8 mouse cellular contexts compared by ENCODE assay signal in the genomic region with DNA sequence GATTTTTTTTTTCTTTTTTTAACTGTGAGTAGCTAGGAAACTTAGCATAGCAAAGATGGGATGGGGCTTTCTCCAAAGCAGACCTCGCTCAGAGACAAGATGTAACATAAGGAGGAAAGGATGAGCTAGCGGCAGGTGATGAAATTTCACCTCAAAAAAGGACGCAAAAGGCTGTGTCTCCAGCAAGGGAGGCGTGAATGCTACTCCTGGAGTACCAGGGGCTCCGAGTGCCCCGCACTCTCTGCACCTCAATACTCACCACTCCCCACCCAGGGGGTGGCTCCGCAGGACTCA. TPM values are rescaled to one million over a fixed set of nuclear protein-coding genes. Genes with fewer than 3 reads are reported as not detected.
DNase-seq lines count a peak whose midpoint lies in the region; ATAC-seq and TF ChIP-seq lines count a peak whose summit lies in the region.

No protein-coding gene starts in this region.

- 0% methylated on average over 7 of the region's 7 CpGs for WGBS in lung, adult 2 months
- WGBS in embryonic facial prominence, embryonic 10.5 days = under 1% methylated on average over 7 of the region's 7 CpGs
- WGBS in intestine, embryonic 15.5 days = 2% methylated on average over 7 of the region's 7 CpGs
- under 1% methylated on average over 7 of the region's 7 CpGs for WGBS in neural tube, embryonic 12.5 days

- peak overlapping the region; percentile 94 for H3K9ac ChIP-seq in intestine, embryonic 15.5 days
- H3K9ac ChIP-seq in neural tube, embryonic 12.5 days = peak overlapping the region; percentile 98

- no peak for ATAC-seq in intestine, embryonic 15.5 days
- peak; percentile 73; the same call in 1 of the 2 replicates for ATAC-seq in neural tube, embryonic 12.5 days (ENCODE audit: low FRiP score, low read depth)

- no peaks in the 10 kb centered on the region for H3K27me3 ChIP-seq in embryonic facial prominence, embryonic 10.5 days (replicated peaks; ENCODE audit: low read depth, poor library complexity, severe bottlenecking)
- H3K27me3 ChIP-seq in intestine, embryonic 15.5 days (replicated peaks) = no peaks in the 10 kb centered on the region
- no peaks in the 10 kb centered on the region for H3K27me3 ChIP-seq in neural tube, embryonic 12.5 days (replicated peaks)

- DNase-seq in lung, adult 2 months = no peak
- DNase-seq in lung, postnatal 14 days = no peak
- no peak for DNase-seq in embryonic facial prominence, embryonic 10.5 days (ENCODE audit: low spot score)
- no peak for DNase-seq in left cerebral cortex, postnatal 4 days
- DNase-seq in gastrocnemius, postnatal 14 days = no peak
- DNase-seq in lung, adult 18-20 months = no peak

- TF ChIP-seq CTCF in lung, adult 2 months (IDR thresholded peaks at IDR 0.05; ENCODE audit: insufficient read depth, low read length) = no peak

- intact Hi-C loops in left cerebral cortex, postnatal 4 days (cut with DNase I) = no loop called here
- intact Hi-C loops in gastrocnemius, postnatal 14 days (cut with DNase I; ENCODE audit: low total_unique reads) = loop anchor here (10.0 kb wide), 1 partner anchor 65 kb away; the partner anchor contains the start of gene 3110021N24Rik

- H3K9me3 ChIP-seq in embryonic facial prominence, embryonic 10.5 days = no peaks in the 10 kb centered on the region
- no peaks in the 10 kb centered on the region for H3K9me3 ChIP-seq in intestine, embryonic 15.5 days
- H3K9me3 ChIP-seq in neural tube, embryonic 12.5 days = no peaks in the 10 kb centered on the region

- H3K36me3 ChIP-seq in embryonic facial prominence, embryonic 10.5 days (replicated peaks) = no peaks in the 10 kb centered on the region
- no peaks in the 10 kb centered on the region for H3K36me3 ChIP-seq in intestine, embryonic 15.5 days
- no peaks in the 10 kb centered on the region for H3K36me3 ChIP-seq in neural tube, embryonic 12.5 days

- peak overlapping the region; percentile 99 for H3K27ac ChIP-seq in embryonic facial prominence, embryonic 10.5 days (replicated peaks)
- peak overlapping the region; percentile 97 for H3K27ac ChIP-seq in intestine, embryonic 15.5 days
- H3K27ac ChIP-seq in neural tube, embryonic 12.5 days = peak overlapping the region; percentile 83

- H3K4me3 ChIP-seq in lung, adult 2 months (replicated peaks; ENCODE audit: extremely low read depth, low read depth, low read length) = peak overlapping the region; percentile 95
- peak overlapping the region; percentile 83 for H3K4me3 ChIP-seq in embryonic facial prominence, embryonic 10.5 days
- H3K4me3 ChIP-seq in intestine, embryonic 15.5 days (replicated peaks) = peak overlapping the region; percentile 96
- H3K4me3 ChIP-seq in neural tube, embryonic 12.5 days = peak overlapping the region; percentile 89

- no peak for TF ChIP-seq POLR2A in lung, adult 2 months (IDR thresholded peaks at IDR 0.05; ENCODE audit: borderline replicate concordance, extremely low read depth, low read depth, low read length)

- peak overlapping the region; percentile 75 for H3K4me2 ChIP-seq in intestine, embryonic 15.5 days (replicated peaks)
- peak overlapping the region; percentile 70 for H3K4me2 ChIP-seq in neural tube, embryonic 12.5 days (replicated peaks)

- peaks cover 5% of the 10 kb centered on the region for H3K4me1 ChIP-seq in lung, adult 2 months (ENCODE audit: control insufficient read depth, insufficient read depth, low read length)
- H3K4me1 ChIP-seq in embryonic facial prominence, embryonic 10.5 days = peaks cover 12% of the 10 kb centered on the region
- no peaks in the 10 kb centered on the region for H3K4me1 ChIP-seq in intestine, embryonic 15.5 days (replicated peaks)
- no peaks in the 10 kb centered on the region for H3K4me1 ChIP-seq in neural tube, embryonic 12.5 days

RNA-seq across cellular contexts. Expression of gene Zfyve9, which starts 0.9 kb away (rescaled TPM):
- polyA plus RNA-seq in lung, adult 2 months (2012; rRNA removed) = 4.8 and 7.0 TPM in 2 replicates
- polyA plus RNA-seq in embryonic facial prominence, embryonic 10.5 days (2016; fragmentation: Nextera tagmentation; extraction: Ambion mirVana) = 4.2 and 4.6 TPM in 2 replicates
- 4.4 and 5.2 TPM in 2 replicates for polyA plus RNA-seq in intestine, embryonic 15.5 days (2015; fragmentation: Nextera tagmentation; extraction: Ambion mirVana)
- polyA plus RNA-seq in neural tube, embryonic 12.5 days (2016; fragmentation: Nextera tagmentation; extraction: Ambion mirVana) = 5.2 and 6.7 TPM in 2 replicates
- total RNA-seq in left cerebral cortex, postnatal 4 days (2021) = 10 to 100 TPM; 49.6 to 53.0 TPM
- total RNA-seq in gastrocnemius, postnatal 14 days (2021) = 10 to 100 TPM; 26.7 to 27.2 TPM

RNA-seq across cellular contexts. Expression of gene Btf3l4, which starts 53.7 kb away (rescaled TPM):
- polyA plus RNA-seq in lung, adult 2 months (2012; rRNA removed) = 10.1 and 12.8 TPM in 2 replicates
- polyA plus RNA-seq in embryonic facial prominence, embryonic 10.5 days (2016; fragmentation: Nextera tagmentation; extraction: Ambion mirVana) = 210 and 220 TPM in 2 replicates
- 136 TPM in 2 replicates for polyA plus RNA-seq in intestine, embryonic 15.5 days (2015; fragmentation: Nextera tagmentation; extraction: Ambion mirVana)
- polyA plus RNA-seq in neural tube, embryonic 12.5 days (2016; fragmentation: Nextera tagmentation; extraction: Ambion mirVana) = 219 and 237 TPM in 2 replicates
- 100 to 1,000 TPM in 1 of 2 experiments, 10 to 100 TPM in 1; 99.8 to 114 TPM for total RNA-seq in left cerebral cortex, postnatal 4 days (2021)
- 10 to 100 TPM; 59.8 to 67.1 TPM for total RNA-seq in gastrocnemius, postnatal 14 days (2021)

RNA-seq across cellular contexts. Expression of gene Txndc12, which starts 54.7 kb away (rescaled TPM):
- polyA plus RNA-seq in lung, adult 2 months (2012; rRNA removed) = 15.0 and 22.2 TPM in 2 replicates
- polyA plus RNA-seq in embryonic facial prominence, embryonic 10.5 days (2016; fragmentation: Nextera tagmentation; extraction: Ambion mirVana) = 92.3 and 92.8 TPM in 2 replicates
- 88.7 and 102 TPM in 2 replicates for polyA plus RNA-seq in intestine, embryonic 15.5 days (2015; fragmentation: Nextera tagmentation; extraction: Ambion mirVana)
- polyA plus RNA-seq in neural tube, embryonic 12.5 days (2016; fragmentation: Nextera tagmentation; extraction: Ambion mirVana) = 93.5 and 96.7 TPM in 2 replicates
- 10 to 100 TPM; 52.4 to 55.6 TPM for total RNA-seq in left cerebral cortex, postnatal 4 days (2021)
- 10 to 100 TPM; 16.9 to 19.2 TPM for total RNA-seq in gastrocnemius, postnatal 14 days (2021)
